Mouse (Mus musculus) hindbrain, embryonic 15.5 days (tissue): ENCODE data around the gene Synm. TPM values are rescaled to one million over a fixed set of nuclear protein-coding genes. Genes with fewer than 3 reads are reported as not detected.

ENCODE experiments used
- ATAC-seq: fragments of 200-750 bp; cut with Nextera tagmentation; 2 replicates; pipeline ENCODE4 v1.8.0; 2017; ENCODE audit warnings: low read depth, moderate number of reproducible peaks, moderate TSS enrichment; ENCODE audit not compliant: low FRiP score
- H3K27ac ChIP-seq: fragments of 300-500 bp; sonication (generic); replicated peaks from 2 replicates; pipeline ENCODE4 v1.5.1; 2015; ENCODE audit warnings: mild to moderate bottlenecking, inconsistent platforms
- H3K27me3 ChIP-seq: fragments of 300-500 bp; sonication (generic); 2 replicates; pipeline ENCODE4 v1.6.1; 2015; ENCODE audit warnings: control low read depth, inconsistent platforms
- H3K36me3 ChIP-seq: fragments of 300-500 bp; sonication (generic); 2 replicates; pipeline ENCODE4 v1.6.1; 2015; ENCODE audit warnings: control low read depth, inconsistent platforms
- H3K4me1 ChIP-seq: fragments of 300-500 bp; sonication (generic); replicated peaks from 2 replicates; pipeline ENCODE4 v1.6.1; 2015; ENCODE audit warnings: control low read depth, inconsistent platforms
- H3K4me2 ChIP-seq: fragments of 300-500 bp; sonication (generic); 2 replicates; pipeline ENCODE4 v1.6.1; 2015; ENCODE audit warnings: moderate library complexity, mild to moderate bottlenecking, inconsistent platforms
- H3K4me3 ChIP-seq: fragments of 300-500 bp; sonication (generic); 2 replicates; pipeline ENCODE4 v1.5.1; 2015; ENCODE audit warnings: mild to moderate bottlenecking, inconsistent platforms
- H3K9ac ChIP-seq: fragments of 300-500 bp; sonication (generic); 2 replicates; pipeline ENCODE4 v1.6.1; 2015; ENCODE audit warnings: inconsistent platforms
- H3K9me3 ChIP-seq: fragments of 300-500 bp; sonication (generic); 2 replicates; pipeline ENCODE4 v1.6.1; 2016; ENCODE audit warnings: control low read depth, inconsistent platforms
- WGBS: fragments of 180-500 bp; shearing (Covaris S2); methylation state at CpG from one replicate; pipeline ENCODE4 v1.1.7; 2015; 5-methylcytosine and 5-hydroxymethylcytosine counted together
- polyA plus RNA-seq: library from polyadenylated mRNA; unstranded; fragments of >200 nt; fragmentation: Nextera tagmentation; extraction: Ambion mirVana; gene quantifications from 2 replicates; pipeline ENCODE4 v1.2.1, GENCODE M21; 2015

Synm gene
- polyA plus RNA-seq, 1 experiment from 2014 or later = 7.1 TPM

DNA sequence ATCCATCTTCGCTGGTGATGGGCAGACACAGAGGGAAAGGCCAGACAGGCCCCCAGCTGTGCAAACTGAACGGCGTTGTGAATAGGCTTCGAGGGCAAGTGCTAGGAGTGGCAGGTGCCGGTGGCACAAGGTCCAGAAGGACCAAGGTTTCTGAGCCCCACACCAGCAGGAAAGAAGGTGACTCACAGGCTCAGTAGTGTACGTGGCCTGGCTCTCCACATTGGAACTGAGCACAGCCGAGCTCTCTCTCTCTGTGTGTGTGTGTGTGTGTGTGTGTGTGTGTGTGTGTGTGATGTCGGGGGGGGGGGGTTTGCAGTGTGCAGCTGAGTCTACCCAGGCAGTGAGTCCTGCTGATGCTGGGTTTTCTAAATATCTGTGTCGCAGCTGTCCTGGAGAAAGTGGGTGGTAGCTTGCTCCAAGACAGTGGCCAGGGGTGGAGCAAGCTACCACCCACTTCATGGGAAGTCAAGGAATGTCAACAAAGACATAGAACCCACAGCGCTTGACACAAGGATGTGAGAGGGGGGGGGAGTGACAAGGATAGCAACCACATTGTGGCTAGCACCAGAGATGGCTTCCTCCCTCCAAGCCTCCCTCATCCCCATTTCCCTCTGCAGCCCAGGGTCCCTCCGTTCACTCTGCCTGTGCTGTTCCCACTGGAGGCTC lies 43.2 kb downstream of the Synm start:
- 0 out of 2 replicates have a peak, but pooled peaks have one; percentile 40 for ATAC-seq

DNA sequence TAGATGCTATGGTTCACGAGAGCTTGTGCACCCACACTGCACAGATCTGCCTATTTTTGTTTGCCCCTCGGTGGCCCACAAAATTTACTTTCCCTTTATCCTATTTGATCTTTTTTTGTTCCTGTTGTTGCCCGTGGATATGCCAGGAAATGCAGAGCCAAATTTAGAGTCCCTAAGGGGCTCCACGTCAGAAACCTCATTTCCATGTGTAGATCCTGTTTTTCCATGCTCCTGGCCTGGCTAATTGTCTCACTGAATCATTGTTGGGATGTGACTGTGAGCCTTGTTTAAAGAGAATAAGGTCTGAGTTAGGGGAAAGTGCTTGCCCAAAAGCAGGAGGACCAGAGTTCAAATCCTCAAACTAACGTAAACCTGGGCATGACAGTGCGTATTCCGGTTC lies 44.4 kb downstream of the Synm start:
- WGBS = 55% methylated on average over 7 of the region's 7 CpGs
- ATAC-seq = no peak
- Histone ChIP-seq H3K36me3 (peaks cover 4% of the 10 kb centered on the region; the same call in 1 of the 2 replicates), H3K4me2 (no peak overlapping the region), H3K27ac (no peak overlapping the region), H3K27me3 (no peaks in the 10 kb centered on the region), H3K4me1 (peaks cover 14% of the 10 kb centered on the region), H3K4me3 (no peak overlapping the region), H3K9ac (no peak overlapping the region), H3K9me3 (0 out of 2 replicates have a peak, but pooled peaks cover 6% of the 10 kb centered on the region)

More for the DNA sequence above, 43.2 kb downstream of the Synm start:
- H3K4me2 ChIP-seq = no peak overlapping the region
- H3K27me3 ChIP-seq = no peaks in the 10 kb centered on the region
- H3K9me3 ChIP-seq = 0 out of 2 replicates have a peak, but pooled peaks cover 6% of the 10 kb centered on the region
- 54% methylated on average over 11 of the region's 11 CpGs for WGBS
- no peak overlapping the region for H3K4me3 ChIP-seq
- no peak overlapping the region for H3K9ac ChIP-seq
- peaks cover 14% of the 10 kb centered on the region for H3K4me1 ChIP-seq
- peaks cover 4% of the 10 kb centered on the region; the same call in 1 of the 2 replicates for H3K36me3 ChIP-seq
- no peak overlapping the region for H3K27ac ChIP-seq

DNA sequence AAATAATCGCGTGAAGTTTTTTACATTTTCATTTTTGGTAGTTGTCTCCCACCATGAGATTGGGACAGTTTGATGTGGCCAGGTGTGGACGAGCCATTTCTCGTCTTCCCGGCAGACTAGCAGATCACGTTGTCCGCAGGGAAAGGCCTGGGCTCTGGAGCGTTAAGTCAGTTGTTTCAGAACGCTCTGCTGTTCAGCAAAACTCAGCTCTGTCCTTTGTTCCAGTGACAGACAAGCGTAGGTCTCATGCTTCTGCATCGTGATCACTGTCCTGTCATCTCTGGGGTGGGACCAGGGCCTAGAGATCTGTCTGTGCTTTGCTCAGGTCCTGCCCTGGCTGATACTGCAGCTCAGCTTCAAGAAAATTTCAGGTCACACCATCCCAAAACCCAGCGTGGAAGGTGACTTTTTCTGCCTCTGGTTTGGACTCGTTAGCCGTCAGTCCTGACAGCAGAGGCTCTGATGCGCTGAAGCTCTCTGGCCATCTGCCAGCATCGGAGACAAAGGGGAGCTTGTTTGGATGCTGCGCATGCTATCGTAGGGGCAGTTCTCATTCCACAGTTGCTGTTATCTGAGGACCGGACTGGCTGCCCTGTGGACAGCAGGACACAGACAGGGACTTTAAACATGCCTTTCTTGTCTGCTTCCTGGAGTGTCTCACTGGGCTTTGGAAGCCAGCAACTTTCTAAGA lies 45.6 kb downstream of the Synm start:
- Histone ChIP-seq H3K4me3 (no peak overlapping the region), H3K27ac (peak overlapping the region; percentile 61), H3K4me1 (peaks cover 14% of the 10 kb centered on the region), H3K9me3 (0 out of 2 replicates have a peak, but pooled peaks cover 6% of the 10 kb centered on the region), H3K27me3 (no peaks in the 10 kb centered on the region), H3K4me2 (peak overlapping the region; percentile 25; the same call in 1 of the 2 replicates), H3K36me3 (peaks cover 4% of the 10 kb centered on the region; the same call in 1 of the 2 replicates), H3K9ac (no peak overlapping the region)
- 34% methylated on average over 19 of the region's 19 CpGs for WGBS
- ATAC-seq = peak; percentile 73

DNA sequence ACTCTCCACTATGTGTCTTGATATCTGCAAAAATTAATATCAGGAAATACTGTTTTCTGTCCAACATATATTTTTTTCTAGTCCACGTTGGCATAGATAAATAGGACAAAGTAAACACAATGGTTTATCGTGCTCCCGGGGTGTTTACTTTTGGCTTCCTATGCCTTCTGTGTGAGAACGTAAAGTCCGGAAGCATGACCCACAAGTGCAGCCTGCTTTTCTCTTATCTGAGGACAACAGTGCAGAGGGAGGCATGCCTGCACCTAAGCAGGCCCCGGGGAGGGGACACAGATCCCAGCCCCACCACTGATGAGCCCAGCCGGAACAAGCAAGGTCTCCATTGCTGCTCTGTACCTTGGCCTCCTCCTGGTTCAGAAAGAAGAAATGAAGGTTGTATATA lies 49.3 kb downstream of the Synm start:
- Histone ChIP-seq H3K4me3 (no peak overlapping the region), H3K27ac (no peak overlapping the region), H3K4me1 (peaks cover 14% of the 10 kb centered on the region), H3K27me3 (no peaks in the 10 kb centered on the region), H3K9me3 (0 out of 2 replicates have a peak, but pooled peaks cover 6% of the 10 kb centered on the region), H3K9ac (no peak overlapping the region), H3K36me3 (peaks cover 4% of the 10 kb centered on the region; the same call in 1 of the 2 replicates), H3K4me2 (no peak overlapping the region)
- no peak for ATAC-seq
- WGBS = 91% methylated on average over 7 of the region's 7 CpGs

DNA sequence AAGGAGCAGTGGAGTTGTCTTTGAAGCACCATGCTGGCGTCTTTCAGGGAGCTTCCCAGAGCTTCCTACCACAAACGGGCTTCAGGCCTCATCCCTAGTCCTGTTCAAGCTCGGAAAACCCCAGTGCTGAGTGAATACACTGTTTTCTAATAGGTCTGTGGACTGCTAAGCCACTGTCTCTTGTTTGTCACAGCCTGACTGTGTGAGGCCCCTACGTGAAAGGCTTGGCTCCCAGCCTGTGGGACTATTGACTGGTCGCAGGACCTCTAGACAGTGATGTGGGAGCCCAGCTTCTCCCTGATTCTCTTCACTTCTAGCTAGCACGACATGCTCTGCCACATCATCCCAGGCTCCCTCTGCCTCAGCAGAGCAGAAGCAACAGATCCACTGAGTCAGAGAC lies 51.4 kb downstream of the Synm start:
- WGBS = 79% methylated on average over 6 of the region's 6 CpGs
- 0 out of 2 replicates have a peak, but pooled peaks have one; percentile 42 for ATAC-seq
- 0 out of 2 replicates have a peak, but pooled peaks cover 6% of the 10 kb centered on the region for H3K9me3 ChIP-seq

DNA sequence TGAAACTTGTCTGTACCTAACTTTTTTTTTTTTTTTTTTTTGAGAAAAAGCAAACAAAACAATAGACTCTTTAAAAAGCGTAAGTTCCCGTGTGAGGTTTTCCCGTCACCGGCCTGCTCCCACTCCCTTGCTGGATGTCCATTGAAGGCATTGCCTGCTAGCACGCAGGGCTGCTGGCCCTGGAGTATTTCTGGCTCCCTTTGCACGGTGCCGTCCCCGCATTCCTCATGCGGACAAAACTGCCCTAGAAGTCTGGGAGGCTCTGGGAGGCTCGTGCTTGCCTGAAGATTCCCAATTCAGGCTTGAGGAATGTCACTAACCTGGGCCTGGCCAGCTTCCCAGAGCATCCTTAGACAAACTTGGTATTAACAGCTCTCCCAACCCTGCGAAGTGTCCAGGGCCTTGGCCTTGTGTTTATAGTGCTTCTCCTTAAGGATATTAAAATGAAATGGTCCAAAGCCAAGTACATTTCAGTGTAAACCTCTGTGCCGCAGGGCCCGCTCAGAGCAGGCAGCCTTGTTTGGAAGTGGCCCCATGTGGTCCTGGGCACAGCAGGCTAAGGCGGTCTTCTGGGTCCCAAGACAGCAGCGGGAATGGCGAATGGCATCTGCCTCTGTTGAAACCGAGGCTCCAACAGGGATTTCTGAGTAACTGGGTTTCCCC lies 58.2 kb downstream of the Synm start:
- H3K27me3 ChIP-seq = no peaks in the 10 kb centered on the region
- no peak overlapping the region for H3K9ac ChIP-seq
- H3K4me2 ChIP-seq = no peak overlapping the region
- no peak overlapping the region for H3K27ac ChIP-seq
- no peak overlapping the region for H3K4me3 ChIP-seq
- WGBS = 55% methylated on average over 17 of the region's 17 CpGs
- no peaks in the 10 kb centered on the region for H3K9me3 ChIP-seq
- ATAC-seq = no peak
- no peaks in the 10 kb centered on the region for H3K36me3 ChIP-seq
- H3K4me1 ChIP-seq = peaks cover 6% of the 10 kb centered on the region

More for the DNA sequence above, 51.4 kb downstream of the Synm start:
- no peaks in the 10 kb centered on the region for H3K4me1 ChIP-seq
- no peaks in the 10 kb centered on the region for H3K27me3 ChIP-seq
- H3K9ac ChIP-seq = no peak overlapping the region
- H3K27ac ChIP-seq = no peak overlapping the region
- H3K4me2 ChIP-seq = no peak overlapping the region
- peaks cover 4% of the 10 kb centered on the region; the same call in 1 of the 2 replicates for H3K36me3 ChIP-seq
- H3K4me3 ChIP-seq = no peak overlapping the region

DNA sequence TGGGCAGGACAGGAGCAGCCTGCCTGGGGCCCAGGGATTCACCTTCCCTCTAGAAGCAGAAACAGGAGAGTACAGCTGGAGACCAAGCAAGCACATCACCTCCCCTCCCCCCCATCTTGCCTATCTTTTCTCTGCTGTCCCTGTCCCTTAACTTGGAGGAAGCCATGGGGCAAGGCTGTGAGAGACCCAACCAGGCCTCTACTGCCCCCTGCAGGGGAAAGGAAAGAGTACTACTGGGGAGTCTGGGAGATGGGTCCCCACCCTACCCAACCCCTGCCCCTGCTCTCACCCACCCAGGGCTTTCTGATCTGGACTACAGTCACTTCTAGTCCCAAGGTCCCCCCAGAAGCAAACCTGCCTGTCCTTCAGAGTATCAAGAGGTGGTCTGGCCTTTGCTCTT lies 58.7 kb downstream of the Synm start:
- ATAC-seq = no peak
- no peaks in the 10 kb centered on the region for H3K27me3 ChIP-seq
- H3K9ac ChIP-seq = no peak overlapping the region
- H3K4me3 ChIP-seq = no peak overlapping the region
- H3K36me3 ChIP-seq = no peaks in the 10 kb centered on the region
- H3K4me2 ChIP-seq = no peak overlapping the region
- H3K4me1 ChIP-seq = peaks cover 6% of the 10 kb centered on the region
- no peak overlapping the region for H3K27ac ChIP-seq
- no peaks in the 10 kb centered on the region for H3K9me3 ChIP-seq

DNA sequence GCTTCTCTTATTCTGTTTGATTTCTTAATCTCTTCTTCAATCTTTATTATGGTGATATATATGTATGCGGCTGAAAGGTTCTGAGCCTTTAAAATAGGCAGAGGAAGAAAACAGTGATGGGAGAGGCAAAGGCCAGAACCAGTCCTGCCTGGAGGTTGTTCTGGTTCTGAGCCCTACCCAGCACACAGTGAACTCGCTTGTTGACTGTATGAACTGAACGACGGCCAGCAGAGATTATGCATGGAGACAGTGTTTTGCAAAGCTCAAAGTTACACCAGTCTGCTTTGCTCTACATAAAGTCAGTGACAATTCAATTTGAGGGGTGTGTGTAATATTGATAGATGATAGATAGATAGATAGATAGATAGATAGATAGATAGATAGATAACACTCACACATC lies 60.2 kb downstream of the Synm start:
- no peak overlapping the region for H3K4me3 ChIP-seq

DNA sequence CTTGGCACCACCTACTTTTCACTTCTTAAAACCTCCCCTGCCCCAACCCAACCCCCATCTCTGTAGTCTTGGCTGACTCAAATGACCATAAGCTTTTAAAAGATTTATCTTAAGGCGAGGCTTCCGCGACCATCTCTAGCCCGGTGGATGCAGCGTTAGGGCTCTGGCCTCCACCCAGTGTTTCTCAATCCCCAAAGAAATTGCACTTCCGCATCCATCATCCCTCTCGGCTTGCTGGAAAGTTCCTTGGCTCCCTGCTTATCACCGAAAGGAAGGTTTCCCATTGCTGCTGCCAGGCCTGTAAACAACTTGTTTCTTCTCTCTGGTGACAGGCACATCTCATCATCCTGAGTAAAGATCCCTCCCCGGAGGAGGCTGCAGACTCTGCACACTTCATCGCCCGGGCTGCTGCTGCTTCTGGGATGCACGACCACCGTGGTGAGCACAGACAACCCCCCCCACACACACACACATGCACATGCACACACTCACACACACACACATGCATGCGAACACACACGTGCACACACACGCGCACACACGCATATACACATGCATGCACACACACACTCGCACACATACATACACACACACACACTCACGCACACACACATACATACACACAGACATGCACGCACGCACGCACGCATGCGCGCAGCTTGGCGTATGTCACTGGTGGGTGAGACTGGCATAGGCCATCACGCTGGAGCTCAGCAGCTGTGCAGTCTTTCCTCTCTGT lies 61.5 kb downstream of the Synm start:
- peak; percentile 53; the same call in 1 of the 2 replicates for ATAC-seq
- Histone ChIP-seq H3K4me1 (peaks cover 6% of the 10 kb centered on the region), H3K36me3 (no peaks in the 10 kb centered on the region), H3K9ac (no peak overlapping the region), H3K27me3 (no peaks in the 10 kb centered on the region), H3K27ac (no peak overlapping the region), H3K4me3 (no peak overlapping the region), H3K9me3 (no peaks in the 10 kb centered on the region), H3K4me2 (no peak overlapping the region)
- WGBS = 90% methylated on average over 28 of the region's 28 CpGs

More for the DNA sequence above, 60.2 kb downstream of the Synm start:
- Histone ChIP-seq H3K27me3 (no peaks in the 10 kb centered on the region), H3K27ac (no peak overlapping the region), H3K4me1 (peaks cover 6% of the 10 kb centered on the region), H3K9me3 (no peaks in the 10 kb centered on the region), H3K36me3 (no peaks in the 10 kb centered on the region), H3K4me2 (no peak overlapping the region), H3K9ac (no peak overlapping the region)
- WGBS = 94% methylated on average over 4 of the region's 4 CpGs
- no peak for ATAC-seq

DNA sequence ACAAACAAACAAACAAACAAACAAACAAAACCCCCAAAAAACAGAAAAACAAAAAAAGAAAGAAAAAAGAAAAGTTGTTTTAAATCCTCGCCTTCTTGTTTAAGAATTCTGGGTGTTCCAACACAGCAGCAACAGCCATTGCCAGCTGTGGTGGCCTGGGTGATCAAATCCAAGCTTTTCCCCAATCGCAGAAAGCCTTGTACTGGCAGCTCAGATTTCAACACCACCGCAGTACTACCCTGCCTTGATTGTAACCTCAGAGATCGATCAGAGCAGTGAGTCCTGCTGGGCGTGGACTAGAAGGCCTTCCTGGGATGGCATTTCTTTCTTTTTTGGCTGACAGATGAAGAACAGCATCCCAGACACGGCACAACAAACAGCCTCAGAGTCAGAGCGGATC lies 63.6 kb downstream of the Synm start:
- H3K4me1 ChIP-seq = no peaks in the 10 kb centered on the region
- no peaks in the 10 kb centered on the region for H3K27me3 ChIP-seq
- no peak overlapping the region for H3K9ac ChIP-seq
- 92% methylated on average over 7 of the region's 7 CpGs for WGBS
- ATAC-seq = no peak
- no peak overlapping the region for H3K27ac ChIP-seq
- no peak overlapping the region for H3K4me3 ChIP-seq
- H3K36me3 ChIP-seq = no peaks in the 10 kb centered on the region
- H3K4me2 ChIP-seq = no peak overlapping the region
- no peaks in the 10 kb centered on the region for H3K9me3 ChIP-seq

DNA sequence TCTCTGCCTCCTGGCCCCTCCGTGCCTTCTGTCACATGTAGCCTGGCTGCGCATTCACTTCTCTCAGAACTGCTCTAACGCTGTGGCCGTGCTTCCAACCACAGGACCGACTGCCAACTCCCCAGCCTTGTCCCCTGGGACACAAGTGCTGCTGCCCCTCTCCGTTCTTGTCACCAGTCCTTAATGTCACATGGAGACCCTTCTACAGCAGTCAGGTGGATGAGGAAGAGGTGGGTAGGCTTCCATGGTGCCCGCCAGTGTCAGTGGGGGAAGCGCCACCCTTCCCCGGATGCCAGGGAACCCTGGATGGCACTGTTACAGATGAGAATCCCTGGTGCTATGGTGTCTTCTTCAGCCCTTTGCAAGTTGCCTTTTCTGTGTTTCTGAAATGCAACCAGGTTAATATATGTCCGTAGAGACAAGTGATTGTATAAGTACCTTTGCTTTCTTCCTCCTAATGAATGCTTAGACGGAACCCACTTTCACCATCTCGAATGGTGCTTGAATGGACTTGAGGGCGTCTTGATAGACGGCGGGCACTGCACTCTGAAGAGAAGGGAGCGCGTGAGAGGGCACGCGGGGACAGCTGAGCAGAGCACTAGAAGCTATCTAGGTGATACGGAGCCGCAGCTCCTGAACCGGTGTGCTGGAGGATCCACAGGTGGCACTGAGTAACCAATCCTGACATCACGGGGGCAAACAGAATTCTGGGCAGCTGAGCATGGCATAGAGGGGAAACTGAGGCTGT lies 66.6 kb downstream of the Synm start:
- WGBS = 85% methylated on average over 23 of the region's 23 CpGs
- no peaks in the 10 kb centered on the region for H3K9me3 ChIP-seq

More for the DNA sequence above, 66.6 kb downstream of the Synm start:
- Histone ChIP-seq H3K36me3 (no peaks in the 10 kb centered on the region), H3K4me2 (no peak overlapping the region), H3K27me3 (no peaks in the 10 kb centered on the region), H3K4me3 (no peak overlapping the region), H3K4me1 (no peaks in the 10 kb centered on the region), H3K9ac (no peak overlapping the region), H3K27ac (no peak overlapping the region)
- no peak for ATAC-seq
